ENCODE assay signal across 20 mouse cellular contexts in the genomic region with DNA sequence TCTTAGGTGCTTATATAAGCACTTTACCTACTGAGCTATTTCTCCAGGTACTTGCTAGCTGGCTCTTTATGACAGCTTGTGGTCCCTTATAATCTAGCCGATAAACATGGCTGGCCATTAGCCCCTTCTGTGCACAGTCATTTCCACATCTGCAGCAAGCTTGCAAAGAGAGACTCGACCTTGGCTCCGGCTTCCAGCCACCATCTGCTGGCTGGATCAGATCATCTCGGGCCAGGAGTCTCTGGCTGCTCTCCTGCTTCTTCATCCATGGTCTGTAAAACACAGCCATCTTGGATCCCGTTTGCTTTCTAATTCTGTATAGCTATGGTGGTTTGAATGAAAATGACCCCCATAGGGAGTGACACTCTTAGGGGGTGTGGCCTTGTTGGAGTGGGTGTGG. TPM values are rescaled to one million over a fixed set of nuclear protein-coding genes. Genes with fewer than 3 reads are reported as not detected.
DNase-seq lines count a peak whose midpoint lies in the region; ATAC-seq and TF ChIP-seq lines count a peak whose summit lies in the region.
"Had no signal": no experiment of that assay in that cellular context is flagged by ENCODE, and none has a peak within 500 bp of the region (broad histone marks: within the 10 kb centered on the region; RNA-seq: fewer than 3 reads in every experiment).

No protein-coding gene starts in this region.

- intact Hi-C loops in gastrocnemius, postnatal 36 days (cut with DNase I): no loop called here
- intact Hi-C loops in heart, postnatal 10 days (cut with DNase I): no loop called here
- intact Hi-C loops in left cerebral cortex, postnatal 4 days (cut with DNase I): no loop called here

- DNase-seq in gastrocnemius, adult 18-20 months (ENCODE audit: low spot score): peak; percentile 23
- no peak for DNase-seq in gastrocnemius, postnatal 36 days
- peak; percentile 46 to 49 for DNase-seq in heart, postnatal 10 days
- peak; percentile 39 for DNase-seq in left cerebral cortex, postnatal 4 days
- no peak for DNase-seq in left cerebral cortex, adult 8-10 months (ENCODE audit: low spot score in 2 of 2)
- DNase-seq in hindbrain, postnatal 0 days (ENCODE audit: low spot score): no peak
- DNase-seq: adrenal gland, postnatal 14 days; cerebellum, adult 11-12 months; cerebellum, adult 9-11 months; forebrain, postnatal 0 days; kidney, adult 11 months; kidney, adult 9 months had no signal

- no peaks in the 10 kb centered on the region for H3K9me3 ChIP-seq in heart, embryonic 11.5 days (replicated peaks; ENCODE audit: control insufficient read depth, low read length)
- no peaks in the 10 kb centered on the region for H3K9me3 ChIP-seq in midbrain, embryonic 16.5 days (replicated peaks; ENCODE audit: control insufficient read depth, low read length, poor library complexity, severe bottlenecking)
- no peaks in the 10 kb centered on the region for H3K9me3 ChIP-seq in hindbrain, postnatal 0 days (ENCODE audit: low read length)
- H3K9me3 ChIP-seq: embryonic facial prominence, embryonic 10.5 days; forebrain, embryonic 13.5 days had no signal

- TF ChIP-seq CTCF in hindbrain, postnatal 0 days (IDR thresholded peaks at IDR 0.05; ENCODE audit: low read depth): no peak

- no peak overlapping the region for H3K9ac ChIP-seq in heart, embryonic 11.5 days (ENCODE audit: low read depth, low read length)
- H3K9ac ChIP-seq in midbrain, embryonic 16.5 days (ENCODE audit: low read depth, low read length): no peak overlapping the region
- no peak overlapping the region for H3K9ac ChIP-seq in hindbrain, postnatal 0 days (replicated peaks; ENCODE audit: low read length)
- H3K9ac ChIP-seq: forebrain, embryonic 13.5 days; forebrain, postnatal 0 days had no signal

- no peak overlapping the region for H3K27ac ChIP-seq in heart, embryonic 11.5 days (ENCODE audit: low read depth, low read length)
- H3K27ac ChIP-seq in midbrain, embryonic 16.5 days (ENCODE audit: low read length): no peak overlapping the region
- no peak overlapping the region for H3K27ac ChIP-seq in hindbrain, postnatal 0 days
- H3K27ac ChIP-seq: embryonic facial prominence, embryonic 10.5 days; forebrain, embryonic 13.5 days had no signal

- no peak overlapping the region for H3K4me3 ChIP-seq in heart, embryonic 11.5 days (ENCODE audit: low read depth, low read length)
- H3K4me3 ChIP-seq in midbrain, embryonic 16.5 days (ENCODE audit: low read depth, low read length): no peak overlapping the region
- no peak overlapping the region for H3K4me3 ChIP-seq in hindbrain, postnatal 0 days (ENCODE audit: low read length)
- H3K4me3 ChIP-seq: embryonic facial prominence, embryonic 10.5 days; forebrain, embryonic 13.5 days had no signal

- H3K4me2 ChIP-seq in heart, embryonic 11.5 days: no peak overlapping the region
- no peak overlapping the region for H3K4me2 ChIP-seq in midbrain, embryonic 16.5 days (ENCODE audit: low read length)
- H3K4me2 ChIP-seq in hindbrain, postnatal 0 days (ENCODE audit: low read depth, low read length): no peak overlapping the region
- H3K4me2 ChIP-seq: forebrain, embryonic 13.5 days had no signal

- WGBS in heart, embryonic 11.5 days (ENCODE audit: insufficient replicate concordance): 81% methylated on average over 5 of the region's 5 CpGs
- 91% methylated on average over 5 of the region's 5 CpGs for WGBS in midbrain, embryonic 16.5 days
- 75% methylated on average over 5 of the region's 5 CpGs for WGBS in hindbrain, postnatal 0 days

- peaks cover 7% of the 10 kb centered on the region for H3K4me1 ChIP-seq in heart, embryonic 11.5 days (ENCODE audit: control insufficient read depth, insufficient read depth, low read length)
- 0 out of 2 replicates have a peak, but pooled peaks cover 5% of the 10 kb centered on the region for H3K4me1 ChIP-seq in midbrain, embryonic 16.5 days (ENCODE audit: control insufficient read depth, insufficient read depth, low read length)
- no peaks in the 10 kb centered on the region for H3K4me1 ChIP-seq in hindbrain, postnatal 0 days (ENCODE audit: insufficient read depth, low read length)

- no peak for ATAC-seq in heart, embryonic 11.5 days (replicated peaks; ENCODE audit: insufficient number of reproducible peaks, low FRiP score, low TSS enrichment)
- no peak for ATAC-seq in midbrain, embryonic 16.5 days
- ATAC-seq in hindbrain, postnatal 0 days: no peak
- ATAC-seq: activated CD4-positive, CD25-positive, alpha-beta regulatory T cell, adult 4 months; forebrain, embryonic 13.5 days; forebrain, postnatal 0 days; hindbrain, embryonic 16.5 days had no signal

- no peaks in the 10 kb centered on the region for H3K36me3 ChIP-seq in heart, embryonic 11.5 days (ENCODE audit: control insufficient read depth, insufficient read depth, low read length)
- no peaks in the 10 kb centered on the region for H3K36me3 ChIP-seq in midbrain, embryonic 16.5 days (ENCODE audit: control insufficient read depth, insufficient read depth, low read length)
- no peaks in the 10 kb centered on the region for H3K36me3 ChIP-seq in hindbrain, postnatal 0 days (ENCODE audit: insufficient read depth, low read length)
- H3K36me3 ChIP-seq: embryonic facial prominence, embryonic 10.5 days had no signal

- H3K27me3 ChIP-seq in heart, embryonic 11.5 days (ENCODE audit: control insufficient read depth, insufficient read depth, low read length): no peaks in the 10 kb centered on the region
- H3K27me3 ChIP-seq in midbrain, embryonic 16.5 days (ENCODE audit: control insufficient read depth, insufficient read depth, low read depth, low read length): no peaks in the 10 kb centered on the region
- H3K27me3 ChIP-seq in hindbrain, postnatal 0 days (ENCODE audit: insufficient read depth, low read length): no peaks in the 10 kb centered on the region
- H3K27me3 ChIP-seq: forebrain, embryonic 13.5 days had no signal

RNA-seq across cellular contexts. Expression of a gene that starts 49.0 kb away (rescaled TPM):
- total RNA-seq in gastrocnemius, adult 18-20 months (2021): under 1 TPM; 0.31 to 0.41 TPM
- total RNA-seq in gastrocnemius, postnatal 36 days (2021): under 1 TPM in 1 of 2 experiments, not detected in 1; 0.36 TPM
- not detected for total RNA-seq in heart, postnatal 10 days (2021)
- 0.34 and 2.2 TPM in 2 replicates for polyA plus RNA-seq in heart, embryonic 11.5 days (2014; fragmentation: Nextera tagmentation; extraction: Ambion mirVana)
- total RNA-seq in left cerebral cortex, postnatal 4 days (2021): 1 to 10 TPM; 1.2 to 2.4 TPM
- 1 to 10 TPM; 1.6 to 2.5 (median 1.9) TPM for total RNA-seq in left cerebral cortex, adult 8-10 months (2022)
- 3.4 and 4.9 TPM in 2 replicates for polyA plus RNA-seq in midbrain, embryonic 16.5 days (2015; fragmentation: Nextera tagmentation; extraction: Ambion mirVana)
- total RNA-seq in hindbrain, postnatal 0 days (2014; rRNA removed): 2.2 TPM in 1 of 2 replicates, not detected in the other
- 1.6 and 1.9 TPM in 2 replicates for polyA plus RNA-seq in hindbrain, postnatal 0 days (2015; fragmentation: Nextera tagmentation; extraction: Ambion mirVana)
- total RNA-seq: adrenal gland, adult 18-20 months; adrenal gland, postnatal 14 days; heart, adult 18-20 months had no signal

RNA-seq across cellular contexts. Expression of a gene that starts 49.1 kb away (rescaled TPM):
- 1 to 10 TPM; 3.1 to 4.0 TPM for total RNA-seq in gastrocnemius, adult 18-20 months (2021)
- total RNA-seq in gastrocnemius, postnatal 36 days (2021): 1 to 10 TPM; 2.2 to 3.6 TPM
- 1 to 10 TPM; 5.1 to 6.7 TPM for total RNA-seq in heart, postnatal 10 days (2021)
- polyA plus RNA-seq in heart, embryonic 11.5 days (2014; fragmentation: Nextera tagmentation; extraction: Ambion mirVana): 4.3 and 5.2 TPM in 2 replicates
- total RNA-seq in left cerebral cortex, postnatal 4 days (2021): 10 to 100 TPM; 19.5 to 24.2 TPM
- 10 to 100 TPM; 23.0 to 26.4 (median 24.7) TPM for total RNA-seq in left cerebral cortex, adult 8-10 months (2022)
- polyA plus RNA-seq in midbrain, embryonic 16.5 days (2015; fragmentation: Nextera tagmentation; extraction: Ambion mirVana): 5.8 and 7.5 TPM in 2 replicates
- 19.3 and 23.9 TPM in 2 replicates for total RNA-seq in hindbrain, postnatal 0 days (2014; rRNA removed)
- 2.8 TPM in 2 replicates for polyA plus RNA-seq in hindbrain, postnatal 0 days (2015; fragmentation: Nextera tagmentation; extraction: Ambion mirVana)

Comparison
In these comparisons a context has a peak if more than half of its experiments do, and no peak if none do; other contexts are left out.
1. DNase-seq: peak in gastrocnemius, adult 18-20 months (single experiment), heart, postnatal 10 days (2 of 2) and left cerebral cortex, postnatal 4 days (single experiment); none in gastrocnemius, postnatal 36 days (0 of 2), left cerebral cortex, adult 8-10 months (0 of 2) and hindbrain, postnatal 0 days (single experiment).